Mouse (Mus musculus) kidney, embryonic 14.5 days (tissue): Measurements from ENCODE around the gene C130026I21Rik. TPM values are rescaled to one million over a fixed set of nuclear protein-coding genes. Genes with fewer than 3 reads are reported as not detected.
"Not testable (repeated sequence)": the region's sequence is repeated elsewhere in the genome, so short reads cannot be mapped to it uniquely, and the experiment has no call there.

Experiments used
- ATAC-seq: fragments of 200-750 bp; cut with Nextera tagmentation; 2 replicates; pipeline ENCODE4 v1.8.0; 2017; ENCODE audit warnings: moderate number of reproducible peaks, mild to moderate bottlenecking, moderate TSS enrichment, moderate library complexity; ENCODE audit not compliant: low FRiP score, low TSS enrichment
- H3K27ac ChIP-seq: fragments of 300-500 bp; sonication (generic); 2 replicates; pipeline ENCODE4 v1.5.1; 2014; ENCODE audit warnings: low read depth, mild to moderate bottlenecking, low read length, moderate library complexity, mixed read lengths
- H3K27me3 ChIP-seq: fragments of 300-500 bp; sonication (generic); 2 replicates; pipeline ENCODE4 v1.6.1; 2014; ENCODE audit warnings: mild to moderate bottlenecking, low read length; ENCODE audit not compliant: control insufficient read depth, insufficient read depth
- H3K36me3 ChIP-seq: fragments of 300-500 bp; sonication (generic); 2 replicates; pipeline ENCODE4 v1.6.1; 2014; ENCODE audit warnings: low read length, mixed read lengths; ENCODE audit not compliant: control insufficient read depth, insufficient read depth
- H3K4me1 ChIP-seq: fragments of 300-500 bp; sonication (generic); 2 replicates; pipeline ENCODE4 v1.6.1; 2014; ENCODE audit warnings: low read length, mixed read lengths; ENCODE audit not compliant: control insufficient read depth, insufficient read depth
- H3K4me2 ChIP-seq: fragments of 300-500 bp; sonication (generic); replicated peaks from 2 replicates; pipeline ENCODE4 v1.6.1; 2014; ENCODE audit warnings: low read depth, mild to moderate bottlenecking, low read length
- H3K4me3 ChIP-seq: fragments of 300-500 bp; sonication (generic); 2 replicates; pipeline ENCODE4 v1.5.1; 2014; ENCODE audit warnings: mild to moderate bottlenecking, low read length
- H3K9ac ChIP-seq: fragments of 300-500 bp; sonication (generic); 2 replicates; pipeline ENCODE4 v1.6.1; 2014; ENCODE audit warnings: low read depth, mild to moderate bottlenecking, low read length, moderate library complexity
- H3K9me3 ChIP-seq: fragments of 300-500 bp; sonication (generic); 2 replicates; pipeline ENCODE4 v1.6.1; 2016; ENCODE audit warnings: low read length; ENCODE audit not compliant: control insufficient read depth
- WGBS: fragments of 180-500 bp; shearing (Covaris S2); extraction: QIAGEN DNeasy Blood & Tissue Kit; methylation state at CpG from one replicate; pipeline ENCODE4 v1.1.7; 2014; 5-methylcytosine and 5-hydroxymethylcytosine counted together
- polyA plus RNA-seq: library from polyadenylated mRNA; unstranded; fragments of >200 nt; fragmentation: Nextera tagmentation; extraction: Ambion mirVana; gene quantifications from 2 replicates; pipeline ENCODE4 v1.2.1, GENCODE M21; 2014

The C130026I21Rik gene
- polyA plus RNA-seq, 1 experiment from 2014 or later: not detected

GRCm38 (mm10) chr1:85099081-85099480 lies 171.3 kb downstream of the C130026I21Rik start:
- not testable (repeated sequence) for H3K4me1 ChIP-seq, H3K9ac ChIP-seq, H3K4me3 ChIP-seq, H3K27me3 ChIP-seq, H3K27ac ChIP-seq, H3K36me3 ChIP-seq, ATAC-seq, H3K9me3 ChIP-seq, H3K4me2 ChIP-seq
- WGBS: 86% methylated on average over 5 of the region's 7 CpGs

- not testable (repeated sequence) for H3K36me3 ChIP-seq, H3K4me2 ChIP-seq, H3K9ac ChIP-seq, H3K4me3 ChIP-seq, H3K4me1 ChIP-seq, H3K9me3 ChIP-seq, H3K27ac ChIP-seq, H3K27me3 ChIP-seq, ATAC-seq
- 85% methylated on average over 6 of the region's 7 CpGs for WGBS
These were observed 177.3 kb downstream of the C130026I21Rik start for GRCm38 (mm10) chr1:85093011-85093572.

- not testable (repeated sequence) for H3K4me3 ChIP-seq, ATAC-seq, H3K36me3 ChIP-seq, H3K9me3 ChIP-seq, H3K27me3 ChIP-seq, H3K4me1 ChIP-seq, H3K4me2 ChIP-seq, H3K9ac ChIP-seq, H3K27ac ChIP-seq
- WGBS: 46% methylated on average over 1 of the region's 3 CpGs
These were observed 178.2 kb downstream of the C130026I21Rik start for GRCm38 (mm10) chr1:85092169-85092568.

GRCm38 (mm10) chr1:85086211-85086610 lies 184.2 kb downstream of the C130026I21Rik start:
- not testable (repeated sequence) for H3K27me3 ChIP-seq, H3K9me3 ChIP-seq, H3K4me3 ChIP-seq, H3K36me3 ChIP-seq, H3K4me2 ChIP-seq, H3K9ac ChIP-seq, H3K27ac ChIP-seq, H3K4me1 ChIP-seq, ATAC-seq
- WGBS: 56% methylated on average over 1 of the region's 1 CpGs

GRCm38 (mm10) chr1:85084803-85085202 lies 185.6 kb downstream of the C130026I21Rik start:
- not testable (repeated sequence) for H3K4me3 ChIP-seq, H3K4me2 ChIP-seq, H3K27me3 ChIP-seq, H3K9me3 ChIP-seq, H3K27ac ChIP-seq, H3K4me1 ChIP-seq, H3K36me3 ChIP-seq, H3K9ac ChIP-seq, ATAC-seq
- 51% methylated on average over 3 of the region's 3 CpGs for WGBS

GRCm38 (mm10) chr1:85073099-85073498 lies 197.3 kb downstream of the C130026I21Rik start:
- H3K4me2 ChIP-seq, H3K27ac ChIP-seq, H3K9me3 ChIP-seq, H3K4me1 ChIP-seq, H3K36me3 ChIP-seq, ATAC-seq, H3K9ac ChIP-seq, H3K27me3 ChIP-seq, H3K4me3 ChIP-seq: not testable (repeated sequence)
- 70% methylated on average over 3 of the region's 3 CpGs for WGBS

GRCm38 (mm10) chr1:85071690-85072089 lies 198.7 kb downstream of the C130026I21Rik start:
- not testable (repeated sequence) for H3K4me1 ChIP-seq, H3K9me3 ChIP-seq, H3K27me3 ChIP-seq, H3K9ac ChIP-seq, H3K36me3 ChIP-seq, ATAC-seq, H3K4me2 ChIP-seq, H3K4me3 ChIP-seq, H3K27ac ChIP-seq
- WGBS: 58% methylated on average over 3 of the region's 3 CpGs

GRCm38 (mm10) chr1:85035801-85036200 lies 234.6 kb downstream of the C130026I21Rik start:
- not testable (repeated sequence) for H3K27me3 ChIP-seq, H3K36me3 ChIP-seq, H3K4me2 ChIP-seq, H3K27ac ChIP-seq, H3K4me1 ChIP-seq, H3K4me3 ChIP-seq, H3K9me3 ChIP-seq, H3K9ac ChIP-seq, ATAC-seq
- WGBS: 80% methylated on average over 4 of the region's 6 CpGs

- not testable (repeated sequence) for H3K27ac ChIP-seq, H3K36me3 ChIP-seq, H3K27me3 ChIP-seq, H3K4me1 ChIP-seq, H3K9ac ChIP-seq, H3K9me3 ChIP-seq, H3K4me3 ChIP-seq, ATAC-seq, H3K4me2 ChIP-seq
- WGBS: 92% methylated on average over 3 of the region's 4 CpGs
These were observed 236.0 kb downstream of the C130026I21Rik start for GRCm38 (mm10) chr1:85034394-85034793.
